Mouse (Mus musculus): ENCODE data around the gene Ptprg. TPM values are rescaled to one million over a fixed set of nuclear protein-coding genes. Genes with fewer than 3 reads are reported as not detected.

The Ptprg gene
- total RNA-seq (2021) = 10 to 100 TPM; 44.9 to 51.5 TPM
- long read RNA-seq, experiment 1, partial matches to known transcripts = 7 of 11 reads
- long read RNA-seq, experiment 1, other reads (novel, unspliced or antisense) = 4 of 11 reads
- long read RNA-seq, experiment 2, partial matches to known transcripts = 5 of 6 reads
- long read RNA-seq, experiment 2, other reads (novel, unspliced or antisense) = 1 of 6 reads

DNA sequence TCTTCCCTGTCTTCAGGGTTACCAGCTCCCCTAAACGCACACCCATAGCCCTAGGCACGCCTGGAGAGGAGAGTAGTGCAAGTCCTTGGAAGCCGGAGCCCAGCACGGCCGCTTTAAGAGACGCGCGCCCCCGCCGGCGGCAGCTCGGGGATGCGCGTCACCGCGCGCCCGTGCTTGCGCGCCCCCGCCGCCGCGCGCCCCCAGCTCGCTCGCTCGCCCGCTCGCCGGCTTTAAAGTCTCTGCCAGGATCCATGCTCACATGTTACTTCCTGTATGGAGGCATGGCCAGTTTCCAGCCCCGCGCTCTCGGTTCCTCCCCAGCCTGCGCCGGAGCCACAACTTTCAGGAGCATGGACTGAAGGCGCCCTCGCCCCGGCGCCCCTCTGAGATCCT, at the start of gene Ptprg:
TSS of gene Ptprg (plus strand) at position 260 of the 393 bp plus-strand sequence.
- peak; percentile 78 to 90 for DNase-seq (ENCODE audit: low spot score in 2 of 2)

DNA sequence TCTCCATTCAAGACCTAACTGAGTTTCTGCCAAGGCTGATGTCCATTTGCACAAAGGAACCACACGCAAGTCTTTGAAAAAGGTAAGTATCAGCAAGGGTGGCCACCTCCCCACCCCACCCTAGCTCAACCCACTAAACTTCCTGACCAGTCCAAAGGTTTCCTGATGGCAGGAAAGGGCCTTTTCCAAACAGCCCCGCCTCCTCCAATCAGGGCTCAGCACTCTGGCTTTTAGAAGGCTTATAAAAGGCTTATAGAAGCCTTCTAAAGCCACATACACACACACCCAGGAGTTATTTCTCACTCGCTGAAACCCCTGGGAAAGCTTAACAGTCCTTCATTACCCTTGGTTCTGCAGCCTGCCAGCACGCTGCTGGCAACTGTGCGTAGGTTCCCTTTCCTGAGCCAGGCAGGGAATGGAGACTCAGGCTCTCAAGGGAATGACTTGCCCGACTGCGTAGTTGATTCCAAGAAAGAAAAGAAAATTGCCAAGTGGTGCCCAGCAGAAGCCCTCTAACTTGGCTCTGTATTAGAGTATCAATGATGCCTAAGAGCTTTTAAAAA, 49.4 kb upstream of the Ptprg start:
- DNase-seq (ENCODE audit: low spot score in 2 of 2) = no peak

DNA sequence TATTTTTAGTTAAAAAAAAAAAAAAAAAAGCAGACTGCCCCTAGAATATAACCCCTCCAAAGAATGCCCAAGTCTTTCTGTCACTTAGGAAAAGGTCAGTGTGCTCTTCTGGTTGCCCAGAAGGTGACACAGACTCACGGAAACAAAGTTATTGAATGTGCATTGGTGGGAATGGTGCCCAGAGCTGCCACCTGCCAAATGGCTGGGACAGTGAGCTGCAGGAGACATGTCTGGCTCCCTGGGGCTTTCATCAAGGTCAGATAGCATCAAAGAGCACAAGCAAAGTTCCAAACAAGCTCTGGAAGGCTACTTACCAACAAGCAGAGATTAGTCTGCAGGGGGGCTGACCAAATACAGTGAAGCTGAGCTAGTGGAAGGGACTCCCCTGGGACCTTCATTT, 43.2 kb upstream of the Ptprg start:
- DNase-seq (ENCODE audit: low spot score in 2 of 2) = no peak

DNA sequence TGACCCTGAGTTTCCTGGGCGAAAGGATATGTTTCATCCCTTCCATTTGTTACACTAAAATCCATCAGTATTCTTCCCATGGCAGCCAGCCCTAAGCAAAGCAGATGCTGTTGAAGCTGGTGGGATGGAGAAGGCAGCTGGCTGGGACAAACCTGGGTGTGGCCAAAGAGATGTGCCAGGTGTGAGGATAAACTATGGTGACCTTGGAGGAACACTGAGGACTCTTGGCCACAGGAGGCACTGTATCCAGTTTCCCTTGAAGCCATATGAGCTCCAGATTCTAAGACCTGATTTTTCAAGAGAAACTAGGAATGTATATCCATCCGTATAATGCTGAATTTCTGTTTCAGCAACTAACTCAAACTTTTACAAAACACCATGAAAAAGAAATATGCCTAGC, 34.2 kb upstream of the Ptprg start:
- no peak for DNase-seq (ENCODE audit: low spot score in 2 of 2)

DNA sequence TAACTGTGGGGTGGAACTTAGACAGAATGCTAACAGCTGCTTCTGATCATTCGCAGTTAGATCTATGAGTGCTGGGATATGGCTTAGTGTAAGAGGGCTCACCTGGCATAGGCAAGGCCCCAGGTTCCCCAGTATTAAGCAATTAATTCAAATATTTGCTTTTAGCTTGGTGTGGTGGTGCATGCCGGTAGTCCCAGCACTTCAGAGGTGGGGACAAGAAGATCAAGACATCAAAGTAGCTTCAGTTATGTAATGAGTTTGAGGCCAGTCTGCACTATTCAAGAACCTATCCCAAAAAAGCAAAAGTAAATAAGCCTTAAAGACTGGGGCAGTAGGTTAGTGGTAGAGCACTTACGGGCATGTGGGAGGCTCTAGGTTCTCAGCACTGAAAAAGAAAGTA, 30.3 kb upstream of the Ptprg start:
- DNase-seq (ENCODE audit: low spot score in 2 of 2) = no peak

DNA sequence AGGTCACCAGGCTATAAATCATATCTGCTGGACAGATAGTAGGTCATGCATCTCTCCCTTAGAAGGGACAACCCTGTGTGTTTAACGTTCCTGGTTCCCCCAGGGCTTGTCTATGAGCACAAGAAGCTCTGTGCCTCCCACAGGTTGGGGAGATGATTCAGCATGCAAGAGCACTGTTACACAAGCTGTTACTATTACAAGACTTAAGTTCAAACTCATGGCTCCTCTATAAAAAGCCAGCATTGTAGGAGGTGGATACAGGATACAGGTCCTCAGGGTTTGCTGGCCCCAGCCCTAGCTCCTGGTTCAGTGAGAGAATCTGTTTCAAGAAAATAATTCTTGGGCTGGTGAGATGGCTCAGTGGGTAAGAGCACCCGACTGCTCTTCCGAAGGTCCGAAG, 23.7 kb upstream of the Ptprg start:
- DNase-seq (ENCODE audit: low spot score in 2 of 2) = no peak

DNA sequence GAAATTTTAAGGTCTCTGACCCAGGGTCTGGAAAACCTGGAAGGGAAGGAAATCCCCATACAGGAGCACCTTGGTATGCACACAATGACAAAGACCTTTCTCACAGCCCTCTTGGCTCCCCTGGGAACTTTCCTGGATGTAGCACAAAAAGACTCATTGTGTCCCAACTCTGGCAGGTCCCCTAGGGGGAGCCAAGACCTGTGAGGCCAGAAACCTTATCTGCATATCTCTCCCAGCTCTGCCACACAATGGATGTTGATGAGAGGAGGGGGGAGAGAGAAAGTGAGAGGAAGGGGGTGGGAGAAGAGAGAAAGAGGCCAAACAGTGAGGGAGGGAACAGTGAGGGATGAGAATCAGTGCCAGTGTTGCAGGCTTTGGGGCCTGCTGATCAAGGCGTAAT, 18.9 kb upstream of the Ptprg start:
- DNase-seq (ENCODE audit: low spot score in 2 of 2) = no peak

DNA sequence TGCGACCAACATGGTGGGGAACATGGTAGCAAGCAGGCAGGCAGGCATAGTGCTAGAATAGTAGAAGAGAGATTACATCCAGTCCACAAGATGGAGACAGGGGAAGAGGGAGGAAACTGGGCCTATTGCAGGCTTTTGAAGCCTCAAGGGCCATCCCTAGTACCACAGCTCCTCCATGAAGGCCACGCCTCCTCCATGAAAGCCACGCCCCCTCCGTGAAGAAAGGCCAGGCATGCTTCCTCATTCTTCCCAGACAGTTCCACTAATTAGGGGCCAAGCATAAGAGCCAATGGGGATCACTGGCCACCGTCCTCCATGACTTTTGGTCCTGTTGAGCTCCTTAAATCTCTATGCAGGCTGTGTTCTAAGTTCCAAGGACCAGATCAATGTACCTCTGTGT, 17.2 kb upstream of the Ptprg start:
- no peak for DNase-seq (ENCODE audit: low spot score in 2 of 2)

DNA sequence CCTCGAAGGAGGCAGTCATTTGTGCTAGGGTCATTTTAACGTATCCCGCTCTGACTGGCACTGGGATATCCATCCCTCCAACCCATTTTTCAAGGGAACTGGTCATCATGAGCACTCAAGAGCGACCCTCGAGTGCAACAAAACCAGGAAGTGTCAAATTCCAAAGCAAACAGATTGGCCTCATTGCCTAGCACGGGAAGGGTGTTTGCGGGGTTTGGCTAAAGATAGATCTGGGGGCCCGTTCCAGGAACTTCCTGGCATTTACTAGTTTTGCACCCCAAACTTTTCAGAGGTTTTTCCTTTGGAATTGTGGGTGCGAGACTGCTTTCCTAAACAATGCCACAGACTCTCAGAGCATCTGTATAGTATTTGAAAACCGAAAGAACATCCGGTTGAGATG, 1.4 kb upstream of the Ptprg start:
- DNase-seq (ENCODE audit: low spot score in 2 of 2) = no peak

DNA sequence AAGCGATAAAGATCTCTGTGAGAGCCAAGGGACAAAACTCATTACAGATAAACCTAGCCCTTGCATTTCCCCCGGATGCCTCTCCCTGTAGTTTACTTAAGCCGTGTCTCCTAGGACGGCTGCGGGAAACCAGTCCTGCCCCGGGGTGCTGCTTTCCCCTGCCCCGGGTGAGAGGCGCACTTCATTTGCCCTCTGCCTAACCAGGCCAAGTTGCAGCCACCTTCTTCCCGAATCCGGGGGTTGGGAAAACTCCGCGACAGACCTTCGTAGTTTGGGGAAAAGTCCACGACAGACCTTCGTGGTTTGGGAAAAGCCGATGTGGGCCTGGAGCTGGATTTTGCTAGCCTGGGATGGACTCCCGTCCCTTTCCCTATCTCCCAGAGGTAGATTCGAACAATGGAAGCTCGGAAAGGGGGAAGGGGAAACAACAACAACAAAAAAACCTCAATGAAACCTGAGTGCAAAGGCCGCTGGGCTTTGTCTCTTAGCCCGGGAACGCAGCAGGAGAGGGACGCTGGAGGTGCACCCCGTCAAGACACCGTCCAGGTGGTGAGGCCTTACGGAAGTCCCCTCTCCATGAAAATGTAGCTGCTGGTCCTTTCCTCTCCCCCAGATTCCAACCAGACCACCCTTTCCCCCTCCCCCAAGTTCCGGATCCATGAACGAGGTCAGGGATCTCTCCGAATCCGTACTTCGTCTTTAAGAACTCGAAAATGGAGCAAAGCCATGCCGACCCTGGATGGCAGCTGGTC, 635 bp upstream of the Ptprg start:
- peak in 1 of 2 experiments; percentile 38 for DNase-seq (ENCODE audit: low spot score in 2 of 2)

DNA sequence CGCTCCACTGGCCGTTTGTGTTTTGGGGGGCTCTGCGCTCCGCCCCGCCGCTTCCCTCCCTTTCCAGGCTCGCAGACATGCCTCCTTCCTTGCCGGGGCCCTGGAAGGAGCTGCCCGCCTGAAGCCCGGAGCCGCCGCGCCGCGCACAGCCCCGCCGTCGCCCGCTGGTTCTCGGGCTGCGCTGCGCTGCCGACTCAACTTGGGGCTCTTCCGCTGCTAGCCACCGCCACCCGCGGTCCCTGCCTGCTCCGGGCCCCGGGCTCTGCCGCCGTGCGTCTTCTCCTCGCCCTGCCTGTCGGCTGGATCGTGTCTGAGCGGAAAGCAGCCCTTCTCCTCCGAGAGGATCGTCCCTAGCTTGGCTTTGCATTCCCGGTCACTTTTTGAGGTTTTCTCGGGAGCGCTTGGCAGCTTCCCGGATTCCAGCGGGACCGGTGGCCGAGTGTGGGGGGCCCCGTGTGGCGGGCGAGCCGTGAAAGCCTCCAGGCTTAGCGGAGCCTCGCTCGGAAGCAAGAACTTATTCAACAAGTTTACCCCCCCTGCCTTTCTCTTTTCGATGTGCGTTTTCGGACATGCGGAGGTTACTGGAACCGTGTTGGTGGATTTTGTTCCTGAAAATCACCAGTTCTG, 460 bp downstream of the Ptprg start:
- peak in 1 of 2 experiments; percentile 53 for DNase-seq (ENCODE audit: low spot score in 2 of 2)

DNA sequence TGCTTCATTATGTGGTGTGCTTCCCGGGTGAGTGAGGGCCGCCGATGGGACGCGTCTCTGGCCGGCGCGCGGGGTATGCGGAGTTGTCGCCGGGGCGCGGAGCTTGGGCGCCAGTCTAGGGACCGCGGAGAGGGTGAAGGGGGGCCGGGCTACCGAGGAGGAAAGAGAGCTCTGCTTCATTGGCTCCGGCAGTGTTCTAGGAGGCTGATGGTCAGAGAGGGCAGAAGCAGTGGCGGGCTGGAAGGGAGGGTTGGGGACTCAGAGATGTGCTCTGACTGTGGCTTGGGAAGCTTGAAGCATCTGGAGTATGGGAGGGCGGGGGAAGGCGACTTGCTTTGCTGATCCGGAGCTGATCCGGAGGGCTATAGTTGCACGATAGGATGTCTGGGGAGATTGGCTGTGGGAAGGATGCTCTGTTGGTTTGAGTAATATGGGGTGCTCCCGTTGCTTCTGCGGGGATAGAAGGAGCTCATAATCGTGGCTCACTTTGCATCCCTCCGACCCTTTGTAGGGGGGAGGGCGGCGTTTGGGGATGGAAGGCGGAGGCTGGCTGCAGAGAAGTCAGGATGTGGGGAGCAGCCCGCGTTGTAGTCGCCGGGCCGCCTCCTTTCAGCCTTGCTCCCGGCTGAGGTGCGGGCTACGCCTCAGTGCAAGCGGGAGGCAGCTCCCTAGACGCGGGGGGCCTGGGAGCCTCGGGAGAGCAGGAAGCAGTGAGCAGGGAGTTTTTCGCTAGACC, 1.1 kb downstream of the Ptprg start:
- DNase-seq (ENCODE audit: low spot score in 2 of 2) = peak; percentile 56 to 68

DNA sequence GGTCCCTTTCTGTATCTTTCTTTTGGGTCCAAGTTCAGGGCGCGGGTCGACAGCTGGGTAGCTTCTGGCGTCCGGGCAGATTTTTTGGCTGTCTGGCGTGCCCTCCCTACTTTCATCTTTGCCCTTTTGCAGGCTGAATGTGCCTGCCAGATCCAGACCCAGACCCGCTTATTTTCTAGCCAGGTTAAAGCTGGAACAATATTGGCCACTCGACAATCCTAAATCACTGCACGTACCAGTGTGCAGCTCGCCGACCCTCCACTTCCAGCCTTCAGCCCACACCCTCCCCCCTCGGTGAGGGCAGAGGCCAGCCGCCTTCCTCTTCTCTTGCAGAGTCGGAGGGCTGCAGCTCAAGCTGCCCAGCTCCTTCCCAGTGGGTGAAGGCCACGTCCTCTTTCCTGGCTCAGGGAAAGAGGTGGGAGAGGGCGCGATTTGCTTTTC, 1.7 kb downstream of the Ptprg start:
- peak in 1 of 2 experiments; percentile 17 for DNase-seq (ENCODE audit: low spot score in 2 of 2)

DNA sequence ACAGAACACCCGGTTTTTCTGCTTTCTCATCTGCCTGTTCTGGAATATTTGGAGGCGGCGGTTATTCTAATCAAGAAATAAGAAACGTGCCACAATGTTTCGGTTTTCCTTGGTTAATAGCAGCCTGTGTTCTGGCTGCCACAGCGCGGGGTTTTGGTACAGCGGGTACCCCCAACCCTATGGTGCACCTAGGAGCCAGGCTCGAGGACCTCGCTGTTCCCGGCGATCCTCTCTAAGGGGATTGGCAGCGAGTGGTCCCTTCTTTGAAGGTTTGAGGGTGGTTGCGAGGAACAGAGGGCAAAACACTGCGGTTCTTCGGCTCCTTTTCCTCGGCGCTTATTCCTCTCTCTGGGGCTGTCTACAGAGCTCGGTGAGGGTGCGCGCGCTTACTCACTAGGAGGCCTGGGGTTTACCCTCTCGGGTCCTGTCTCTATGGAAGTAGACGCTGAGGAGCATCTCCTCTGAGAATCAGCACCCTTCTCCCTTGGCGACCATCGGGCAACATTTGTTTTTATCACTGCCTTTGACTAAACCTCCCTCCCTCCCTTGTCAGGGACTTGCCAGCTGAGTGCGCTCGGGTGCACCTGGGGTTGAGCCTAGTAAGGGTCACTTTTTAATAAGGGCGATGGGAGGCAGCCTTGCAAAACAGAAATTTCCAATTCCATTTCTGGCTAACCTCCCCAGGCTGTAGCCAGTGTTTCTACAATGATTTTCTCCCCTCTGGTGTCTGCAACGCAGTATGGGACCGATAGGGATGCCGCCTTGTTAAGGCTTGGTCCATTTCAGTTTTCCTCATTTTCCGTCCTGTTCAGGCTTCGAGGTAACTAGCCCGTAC, 2.4 kb downstream of the Ptprg start:
- peak in 1 of 2 experiments; percentile 22 for DNase-seq (ENCODE audit: low spot score in 2 of 2)

DNA sequence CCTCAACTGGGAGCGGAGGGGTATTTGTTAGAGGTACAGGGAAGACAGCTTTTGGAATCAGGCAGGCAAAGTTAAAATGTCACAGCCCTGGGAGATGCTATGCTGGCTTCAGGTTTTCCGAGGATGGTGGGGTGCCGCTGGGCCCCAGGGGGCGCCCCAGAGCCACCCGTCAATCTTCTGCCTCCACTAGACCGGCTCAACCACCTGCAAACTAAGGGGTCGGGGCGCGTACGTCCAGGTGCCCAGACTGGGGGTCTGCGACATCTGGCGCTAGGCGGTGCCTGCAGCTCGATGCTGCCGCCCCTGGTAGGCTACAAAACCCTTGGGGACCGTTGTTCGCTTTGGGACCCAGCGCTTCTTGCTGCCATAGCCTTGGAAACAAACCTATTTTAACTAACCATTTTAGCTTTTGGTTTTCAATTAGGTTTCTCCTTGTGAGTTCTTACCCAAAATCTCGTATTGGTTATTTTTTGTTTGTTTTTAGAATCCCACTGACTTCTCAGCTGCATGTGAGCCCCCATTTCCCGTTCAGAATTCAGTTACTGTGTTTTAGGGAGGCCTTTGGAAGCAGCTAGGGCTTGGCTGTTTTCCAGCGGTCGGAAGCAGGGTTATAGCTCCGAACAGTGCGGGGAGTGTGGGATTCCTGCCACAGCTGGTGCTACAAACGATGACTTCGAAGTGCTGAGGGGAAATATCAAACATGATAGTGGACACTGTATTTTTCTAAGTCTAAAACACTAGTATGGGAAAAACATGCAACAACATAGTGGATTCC, 3.2 kb downstream of the Ptprg start:
- peak; percentile 35 to 56 for DNase-seq (ENCODE audit: low spot score in 2 of 2)

DNA sequence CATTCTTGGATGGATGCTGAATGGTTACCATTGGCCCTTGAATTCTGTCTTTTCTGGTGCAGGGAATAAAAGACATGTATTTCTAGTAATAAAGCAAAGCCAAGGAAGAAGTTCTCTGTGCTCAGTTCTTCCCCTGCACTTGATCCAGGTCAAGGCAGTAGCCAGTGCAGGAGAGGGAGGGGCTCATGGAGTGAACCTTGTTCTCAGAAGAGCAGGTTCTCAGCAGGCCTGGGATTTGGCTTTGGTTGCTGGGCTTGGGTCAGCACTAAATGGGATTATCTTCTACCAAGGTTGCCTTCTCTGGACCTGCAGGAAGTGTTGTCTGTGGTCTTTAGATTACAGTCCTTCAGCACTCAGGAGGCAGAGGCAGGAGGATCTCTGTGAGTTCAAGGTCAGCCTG, 5.2 kb downstream of the Ptprg start:
- no peak for DNase-seq (ENCODE audit: low spot score in 2 of 2)

DNA sequence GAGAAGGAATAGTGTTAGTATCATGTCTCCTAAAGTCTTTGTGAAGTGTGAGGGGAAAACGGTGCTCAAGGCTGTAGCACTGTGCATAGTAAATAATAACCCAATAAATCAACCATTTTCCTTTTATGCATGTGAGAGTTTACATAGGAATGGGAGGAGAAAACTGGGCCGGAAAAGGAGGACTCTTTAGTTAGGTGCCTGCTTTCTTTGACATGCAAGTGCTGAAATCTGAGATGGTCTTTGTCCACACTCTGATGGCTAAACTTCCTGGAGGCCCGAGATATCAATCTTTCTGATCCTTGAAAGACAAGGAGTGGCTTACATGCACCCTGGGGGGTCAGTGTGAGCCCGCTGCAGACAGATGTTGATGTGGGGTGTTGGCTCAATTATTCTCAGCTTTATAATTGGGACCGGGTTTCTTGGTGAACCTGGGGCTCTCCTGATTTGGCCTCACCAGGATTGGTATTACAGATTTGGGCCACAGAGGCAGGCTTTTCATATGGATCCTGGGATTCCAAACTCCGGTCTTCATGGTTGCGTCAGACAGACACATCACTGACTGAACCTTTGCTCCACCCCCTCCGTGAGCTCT, 7.4 kb downstream of the Ptprg start:
- DNase-seq (ENCODE audit: low spot score in 2 of 2) = no peak

DNA sequence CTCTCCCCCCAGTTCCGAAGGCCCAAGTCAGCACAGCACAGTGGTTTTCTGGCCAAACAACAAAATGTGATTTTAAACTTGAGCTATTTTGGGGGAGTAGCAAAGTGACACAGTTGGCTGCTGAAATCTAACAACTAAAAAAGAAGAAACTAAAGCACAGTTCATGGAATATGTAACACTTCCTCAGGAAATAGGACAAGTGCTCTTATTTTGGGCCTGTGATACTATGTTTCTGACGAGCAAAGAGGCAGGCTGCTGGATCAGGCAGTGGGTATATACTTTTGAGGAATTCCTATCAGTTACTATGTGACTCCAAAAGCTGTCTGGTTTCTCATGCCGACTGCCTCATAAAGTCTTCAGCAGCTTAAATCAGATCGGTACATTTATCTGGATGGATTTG, 8.1 kb downstream of the Ptprg start:
- no peak for DNase-seq (ENCODE audit: low spot score in 2 of 2)

DNA sequence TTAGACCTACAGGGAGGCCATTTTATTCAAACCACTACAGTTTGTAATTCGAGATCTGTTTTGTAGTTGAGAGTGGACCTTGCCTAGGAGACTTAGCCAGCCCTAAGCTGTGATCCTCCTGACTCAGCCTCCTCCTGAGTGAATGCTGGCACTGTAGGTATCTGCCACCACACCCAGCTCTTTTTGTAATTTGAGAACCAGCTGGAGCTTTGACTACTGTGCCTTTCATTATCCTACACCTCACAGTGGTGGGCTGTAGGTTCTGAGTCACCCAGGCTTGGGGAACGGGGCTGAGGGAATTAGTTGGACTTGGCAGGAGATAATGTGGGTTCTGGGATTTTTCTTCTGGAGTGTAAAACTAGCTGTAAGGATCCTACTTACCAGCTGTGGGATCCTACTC, 9.5 kb downstream of the Ptprg start:
- DNase-seq (ENCODE audit: low spot score in 2 of 2) = no peak
